Mouse (Mus musculus) ZHBTc4 (cell line): ENCODE measurements around the gene AC109138.7.
"Not testable (repeated sequence)": the region's sequence is repeated elsewhere in the genome, so short reads cannot be mapped to it uniquely, and the experiment has no call there.

Experiments used
- DNase-seq: peaks from one replicate; pipeline ENCODE4 v3.0.0-alpha.2; 2011; ENCODE audit warnings: low read depth, low spot score

The AC109138.7 gene

GRCm38 (mm10) chr19:4247010-4247409 is 32.9 kb downstream of the AC109138.7 start:
- no peak for DNase-seq

GRCm38 (mm10) chr19:4248683-4249082 is 34.5 kb downstream of the AC109138.7 start:
- DNase-seq, result not testable (repeated sequence)

- no peak for DNase-seq
Observed at GRCm38 (mm10) chr19:4254230-4254629, 40.1 kb downstream of the AC109138.7 start.

- DNase-seq, result peak; percentile 76
Observed at GRCm38 (mm10) chr19:4255583-4256162, 41.5 kb downstream of the AC109138.7 start.

- DNase-seq, result peak; percentile 97
Observed at GRCm38 (mm10) chr19:4257216-4257896, 43.2 kb downstream of the AC109138.7 start.

GRCm38 (mm10) chr19:4257897-4258252 is 43.7 kb downstream of the AC109138.7 start:
- DNase-seq, result no peak

GRCm38 (mm10) chr19:4261038-4261698 is 47.0 kb downstream of the AC109138.7 start:
- peak; percentile 61 for DNase-seq

- DNase-seq, result no peak
Observed at GRCm38 (mm10) chr19:4262756-4263155, 48.6 kb downstream of the AC109138.7 start.

- no peak for DNase-seq
Observed at GRCm38 (mm10) chr19:4263702-4264101, 49.5 kb downstream of the AC109138.7 start.

GRCm38 (mm10) chr19:4264171-4264780 is 50.1 kb downstream of the AC109138.7 start:
- no peak for DNase-seq

- peak; percentile 44 for DNase-seq
Observed at GRCm38 (mm10) chr19:4265956-4266355, 51.8 kb downstream of the AC109138.7 start.

GRCm38 (mm10) chr19:4268566-4269361 is 54.6 kb downstream of the AC109138.7 start, which contains the start of gene Ssh3:
TSS of gene Ssh3 (minus strand) at chr19:4269180.
- peak; percentile 66 for DNase-seq

- DNase-seq, result no peak
Observed at GRCm38 (mm10) chr19:4270187-4270586, 56.0 kb downstream of the AC109138.7 start.

- no peak for DNase-seq
Observed at GRCm38 (mm10) chr19:4270972-4271371, 56.8 kb downstream of the AC109138.7 start.

- DNase-seq, result peak; percentile 88
Observed at GRCm38 (mm10) chr19:4279487-4279886, 65.3 kb downstream of the AC109138.7 start.

- no peak for DNase-seq
Observed at GRCm38 (mm10) chr19:4280425-4280824, 66.3 kb downstream of the AC109138.7 start.
